Mouse (Mus musculus) MEL (cell line): ENCODE results near the gene Zfp949.

ENCODE experiments used
- CTCF ChIP-seq, 3 experiments: IDR thresholded peaks in 2 of 3; conservative IDR thresholded peaks in 1 of 3; 2 replicates each; pipeline ENCODE4 v1.5.1; 2011 to 2012; ENCODE audit warnings: low read length in 3 of 3, low read depth in 2 of 3, mild to moderate bottlenecking in 2 of 3, improper control_type of control experiment in 1 of 3, inconsistent platforms in 1 of 3, mixed read lengths in 1 of 3, moderate library complexity in 1 of 3; ENCODE audit not compliant: control insufficient read depth in 1 of 3, insufficient read depth in 1 of 3, poor library complexity in 1 of 3, severe bottlenecking in 1 of 3
- EP300 ChIP-seq, 2 experiments: IDR thresholded peaks; 2 replicates each; pipeline ENCODE4 v1.6.1; 2011; ENCODE audit warnings: improper control_type of control experiment in 2 of 2, low read length in 2 of 2, low read depth in 1 of 2, mild to moderate bottlenecking in 1 of 2
- GATA1 ChIP-seq: IDR thresholded peaks from 2 replicates; pipeline ENCODE4 v1.6.1; 2011; ENCODE audit warnings: low read depth, low read length, improper control_type of control experiment
- POLR2A ChIP-seq, 2 experiments: IDR thresholded peaks; 2 replicates each; pipeline ENCODE4 v1.6.1; 2011 to 2012; ENCODE audit warnings: low read length in 2 of 2, mild to moderate bottlenecking in 2 of 2, control low read depth in 1 of 2, improper control_type of control experiment in 1 of 2, low read depth in 1 of 2, moderate library complexity in 1 of 2; ENCODE audit not compliant: control insufficient read depth in 1 of 2, insufficient read depth in 1 of 2, poor library complexity in 1 of 2
- POLR2AphosphoS5 ChIP-seq: IDR thresholded peaks from 2 replicates; pipeline ENCODE4 v1.6.1; 2012; ENCODE audit warnings: low read depth, borderline replicate concordance, mild to moderate bottlenecking, inconsistent platforms, low read length, moderate library complexity, mixed read lengths
- RCOR1 ChIP-seq: IDR thresholded peaks from 2 replicates; pipeline ENCODE4 v1.6.1; 2012; ENCODE audit warnings: low read depth, mild to moderate bottlenecking, inconsistent platforms, low read length, improper control_type of control experiment
- USF2 ChIP-seq, 2 experiments: IDR thresholded peaks; 2 replicates each; pipeline ENCODE4 v1.6.1; 2011 to 2012; ENCODE audit warnings: improper control_type of control experiment in 2 of 2, low read length in 2 of 2, borderline replicate concordance in 1 of 2, inconsistent platforms in 1 of 2, low read depth in 1 of 2, mild to moderate bottlenecking in 1 of 2; ENCODE audit not compliant: insufficient read depth in 1 of 2

DNA sequence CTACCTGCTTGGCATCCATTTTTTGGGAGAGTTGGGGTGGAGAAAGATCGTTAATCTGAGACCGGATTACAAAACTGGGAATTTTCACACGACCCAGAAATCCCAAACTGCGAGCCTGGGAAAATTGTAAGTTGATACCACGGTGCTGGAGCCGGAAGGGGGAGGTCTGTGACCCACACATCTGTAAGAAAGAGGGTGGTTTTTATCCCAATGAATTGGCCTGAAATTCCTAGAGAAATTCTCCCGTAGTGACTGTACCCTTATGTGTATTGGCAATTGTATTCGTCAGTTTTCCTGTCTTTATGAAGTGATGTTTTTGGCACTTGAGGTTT lies 760 bp downstream of the Zfp949 start:
- TF ChIP-seq POLR2A (IDR thresholded peaks at IDR 0.05; ENCODE audit: control insufficient read depth in 1 of 2, insufficient read depth in 1 of 2, low read depth in 1 of 2, low read length in 2 of 2, poor library complexity in 1 of 2) (no peak), CTCF (IDR thresholded peaks at IDR 0.05 in 2 of 3, conservative IDR thresholded peaks at IDR 0.05 in 1 of 3; ENCODE audit: control insufficient read depth in 1 of 3, insufficient read depth in 1 of 3, low read depth in 2 of 3, low read length in 3 of 3, poor library complexity in 1 of 3, severe bottlenecking in 1 of 3) (no peak), EP300 (IDR thresholded peaks at IDR 0.05; ENCODE audit: low read depth in 1 of 2, low read length in 2 of 2) (no peak), RCOR1 (no peak), USF2 (IDR thresholded peaks at IDR 0.05; ENCODE audit: borderline replicate concordance in 1 of 2, insufficient read depth in 1 of 2, low read depth in 1 of 2, low read length in 2 of 2) (no peak), POLR2AphosphoS5 (no peak), GATA1 (no peak)
